Mouse (Mus musculus) limb, embryonic 14.5 days (tissue): ENCODE data around the gene Gm20854. TPM values are rescaled to one million over a fixed set of nuclear protein-coding genes. Genes with fewer than 3 reads are reported as not detected.
"Not testable (repeated sequence)": the region's sequence is repeated elsewhere in the genome, so short reads cannot be mapped to it uniquely, and the experiment has no call there.

Experiments
- ATAC-seq: fragments of 200-750 bp; cut with Nextera tagmentation; 2 replicates; pipeline ENCODE4 v1.8.0; 2017; ENCODE audit warnings: low read depth, moderate number of reproducible peaks, moderate TSS enrichment; ENCODE audit not compliant: low FRiP score
- DNase-seq: peaks from one replicate; pipeline ENCODE4 v3.0.0-alpha.2; 2015; ENCODE audit warnings: low spot score
- H3K27ac ChIP-seq: fragments of 300-500 bp; sonication (generic); replicated peaks from 2 replicates; pipeline ENCODE4 v1.5.1; 2014; ENCODE audit warnings: low read depth, mild to moderate bottlenecking, low read length, moderate library complexity, mixed read lengths
- H3K27me3 ChIP-seq: fragments of 300-500 bp; sonication (generic); 2 replicates; pipeline ENCODE4 v1.6.1; 2014; ENCODE audit warnings: low read length, mixed read lengths; ENCODE audit not compliant: control insufficient read depth, insufficient read depth
- H3K36me3 ChIP-seq: fragments of 300-500 bp; sonication (generic); 2 replicates; pipeline ENCODE4 v1.6.1; 2014; ENCODE audit warnings: mild to moderate bottlenecking, low read length, moderate library complexity, mixed read lengths; ENCODE audit not compliant: control insufficient read depth, insufficient read depth
- H3K4me1 ChIP-seq: fragments of 300-500 bp; sonication (generic); 2 replicates; pipeline ENCODE4 v1.6.1; 2014; ENCODE audit warnings: antibody characterized with exemption, low read length, mixed read lengths; ENCODE audit not compliant: control insufficient read depth, insufficient read depth
- H3K4me2 ChIP-seq: fragments of 300-500 bp; sonication (generic); replicated peaks from 2 replicates; pipeline ENCODE4 v1.6.1; 2014; ENCODE audit warnings: low read depth, mild to moderate bottlenecking, low read length, moderate library complexity; ENCODE audit not compliant: severe bottlenecking
- H3K4me3 ChIP-seq: fragments of 300-500 bp; sonication (generic); replicated peaks from 2 replicates; pipeline ENCODE4 v1.5.1; 2014; ENCODE audit warnings: low read length
- H3K9ac ChIP-seq: fragments of 300-500 bp; sonication (generic); 2 replicates; pipeline ENCODE4 v1.6.1; 2014; ENCODE audit warnings: mild to moderate bottlenecking, low read depth, low read length, moderate library complexity; ENCODE audit not compliant: severe bottlenecking
- H3K9me3 ChIP-seq: fragments of 300-500 bp; sonication (generic); 2 replicates; pipeline ENCODE4 v1.6.1; 2016; ENCODE audit warnings: low read length; ENCODE audit not compliant: control insufficient read depth
- WGBS: fragments of 180-500 bp; shearing (Covaris S2); extraction: QIAGEN DNeasy Blood & Tissue Kit; methylation state at CpG from one replicate; pipeline ENCODE4 v1.1.7; 2014; 5-methylcytosine and 5-hydroxymethylcytosine counted together
- polyA plus RNA-seq, 2 experiments: library from polyadenylated mRNA; depleted of rRNA in 1 of 2; stranded (reverse) in 1 of 2; unstranded in 1 of 2; fragments of >200 nt; fragmentation: Nextera tagmentation in 1 of 2; extraction: Ambion mirVana in 1 of 2; gene quantifications; 2 replicates each; pipeline versions ENCODE4 v1.2.1 to v1.2.3; 2012 to 2014

Gm20854 gene
- not detected in 2 replicates for polyA plus RNA-seq (2012; rRNA removed)
- polyA plus RNA-seq (2014; fragmentation: Nextera tagmentation; extraction: Ambion mirVana) = not detected in 2 replicates

GRCm38 (mm10) chrY:85530808-85531207 lies at the start of gene Gm20854:
Gm20854 (minus strand) TSS chrY:85530908.
- H3K9ac ChIP-seq, H3K27me3 ChIP-seq, H3K36me3 ChIP-seq, DNase-seq, H3K9me3 ChIP-seq, H3K27ac ChIP-seq, ATAC-seq, H3K4me1 ChIP-seq, H3K4me3 ChIP-seq, H3K4me2 ChIP-seq: not testable (repeated sequence)
- WGBS = no CpG with 5 or more reads among the region's 6 CpGs
